7 mouse cellular contexts compared by ENCODE assay signal in the genomic region with DNA sequence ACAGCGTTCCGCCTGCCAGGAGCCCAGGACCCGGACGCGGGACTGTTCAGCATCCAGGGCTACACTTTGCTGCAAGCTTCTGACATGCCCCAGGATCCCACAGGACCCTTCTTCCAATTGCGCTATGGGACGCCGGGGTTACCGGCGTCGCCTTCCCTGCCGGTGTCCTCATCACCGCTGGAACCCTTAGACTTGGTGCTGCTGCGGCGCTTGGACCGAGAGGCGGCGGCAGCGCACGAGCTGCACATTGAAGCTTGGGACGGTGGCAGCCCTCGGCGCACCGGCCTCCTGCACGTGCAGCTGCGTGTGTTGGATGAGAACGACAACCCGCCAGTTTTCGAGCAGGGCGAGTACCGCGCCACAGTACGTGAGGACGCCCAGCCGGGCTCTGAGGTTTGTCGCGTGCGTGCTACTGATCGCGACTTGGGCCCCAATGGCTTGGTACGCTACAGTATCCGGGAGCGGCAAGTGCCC. TPM values are rescaled to one million over a fixed set of nuclear protein-coding genes. Genes with fewer than 3 reads are reported as not detected.
A peak's percentile ranks its signal among the peaks of the same experiment; 100 is the strongest.
DNase-seq lines count a peak whose midpoint lies in the region; ATAC-seq lines count a peak whose summit lies in the region.

No protein-coding gene starts in this region.

- peak overlapping the region; percentile 18 for H3K4me3 ChIP-seq in megakaryocyte, embryonic 14.5 days (replicated peaks)
- H3K4me3 ChIP-seq in embryonic facial prominence, embryonic 13.5 days, result peak overlapping the region; percentile 54
- H3K4me3 ChIP-seq in hindbrain, embryonic 11.5 days (ENCODE audit: low read depth, low read length), result peak overlapping the region; percentile 53
- H3K4me3 ChIP-seq in lung, embryonic 16.5 days (ENCODE audit: low read length), result peak overlapping the region; percentile 54
- H3K4me3 ChIP-seq in stomach, embryonic 16.5 days (replicated peaks; ENCODE audit: low read length), result peak overlapping the region; percentile 52

- H3K4me1 ChIP-seq in megakaryocyte, embryonic 14.5 days, result peaks cover 16% of the 10 kb centered on the region; the same call in 1 of the 2 replicates
- H3K4me1 ChIP-seq in embryonic facial prominence, embryonic 13.5 days, result peaks cover 24% of the 10 kb centered on the region
- peaks cover 7% of the 10 kb centered on the region for H3K4me1 ChIP-seq in hindbrain, embryonic 11.5 days (replicated peaks; ENCODE audit: control insufficient read depth, insufficient read depth, low read length)
- H3K4me1 ChIP-seq in lung, embryonic 16.5 days (replicated peaks; ENCODE audit: control insufficient read depth, insufficient read depth, low read length), result peaks cover 18% of the 10 kb centered on the region
- H3K4me1 ChIP-seq in stomach, embryonic 16.5 days (ENCODE audit: control insufficient read depth, insufficient read depth, low read length), result peaks cover 7% of the 10 kb centered on the region

- ATAC-seq in megakaryocyte, adult 5-6 weeks (ENCODE audit: poor library complexity, severe bottlenecking), result no peak
- no peak for ATAC-seq in embryonic facial prominence, embryonic 13.5 days (ENCODE audit: insufficient number of reproducible peaks, insufficient read depth, low FRiP score, low TSS enrichment, low read depth)
- peak; percentile 34 for ATAC-seq in hindbrain, embryonic 11.5 days (ENCODE audit: low FRiP score)
- no peak for ATAC-seq in lung, embryonic 16.5 days (ENCODE audit: low read depth)
- ATAC-seq in stomach, embryonic 16.5 days (ENCODE audit: insufficient read depth, low FRiP score), result no peak

- DNase-seq in hindbrain, embryonic 11.5 days (ENCODE audit: low spot score), result peak; percentile 70
- DNase-seq in ovary, postnatal 10 days (ENCODE audit: low spot score), result no peak

- no peaks in the 10 kb centered on the region for H3K36me3 ChIP-seq in megakaryocyte, embryonic 14.5 days (replicated peaks; ENCODE audit: low read length)
- H3K36me3 ChIP-seq in embryonic facial prominence, embryonic 13.5 days, result no peaks in the 10 kb centered on the region
- no peaks in the 10 kb centered on the region for H3K36me3 ChIP-seq in hindbrain, embryonic 11.5 days (ENCODE audit: control insufficient read depth, insufficient read depth, low read length)
- no peaks in the 10 kb centered on the region for H3K36me3 ChIP-seq in lung, embryonic 16.5 days (ENCODE audit: control insufficient read depth, insufficient read depth, low read length)
- no peaks in the 10 kb centered on the region for H3K36me3 ChIP-seq in stomach, embryonic 16.5 days (ENCODE audit: control insufficient read depth, insufficient read depth, low read length)

- WGBS in embryonic facial prominence, embryonic 13.5 days, result under 1% methylated on average over 43 of the region's 43 CpGs
- WGBS in hindbrain, embryonic 11.5 days, result under 1% methylated on average over 43 of the region's 43 CpGs
- under 1% methylated on average over 43 of the region's 43 CpGs for whole genome bisulfite sequencing in lung, embryonic 16.5 days
- WGBS in stomach, embryonic 16.5 days, result under 1% methylated on average over 43 of the region's 43 CpGs

- H3K9ac ChIP-seq in embryonic facial prominence, embryonic 13.5 days, result peak overlapping the region; percentile 61
- H3K9ac ChIP-seq in hindbrain, embryonic 11.5 days (ENCODE audit: low read depth, low read length), result peak overlapping the region; percentile 62; the same call in 1 of the 2 replicates
- H3K9ac ChIP-seq in lung, embryonic 16.5 days (ENCODE audit: low read length), result peak overlapping the region; percentile 49
- peak overlapping the region; percentile 60; the same call in 1 of the 2 replicates for H3K9ac ChIP-seq in stomach, embryonic 16.5 days (ENCODE audit: low read length)

- H3K27ac ChIP-seq in embryonic facial prominence, embryonic 13.5 days, result no peak overlapping the region
- no peak overlapping the region for H3K27ac ChIP-seq in hindbrain, embryonic 11.5 days (ENCODE audit: low read depth, low read length)
- no peak overlapping the region for H3K27ac ChIP-seq in lung, embryonic 16.5 days (ENCODE audit: low read length)
- H3K27ac ChIP-seq in stomach, embryonic 16.5 days (ENCODE audit: low read length), result no peak overlapping the region

- peak overlapping the region; percentile 95 for H3K4me2 ChIP-seq in embryonic facial prominence, embryonic 13.5 days
- peak overlapping the region; percentile 99 for H3K4me2 ChIP-seq in hindbrain, embryonic 11.5 days (replicated peaks; ENCODE audit: low read depth, low read length)
- peak overlapping the region; percentile 82 for H3K4me2 ChIP-seq in lung, embryonic 16.5 days (ENCODE audit: low read depth, low read length)
- peak overlapping the region; percentile 87 for H3K4me2 ChIP-seq in stomach, embryonic 16.5 days (ENCODE audit: low read depth, low read length)

- H3K9me3 ChIP-seq in megakaryocyte, embryonic 14.5 days, result peaks cover 12% of the 10 kb centered on the region; the same call in 1 of the 2 replicates
- no peaks in the 10 kb centered on the region for H3K9me3 ChIP-seq in embryonic facial prominence, embryonic 13.5 days
- no peaks in the 10 kb centered on the region for H3K9me3 ChIP-seq in hindbrain, embryonic 11.5 days (ENCODE audit: control insufficient read depth, low read length)
- no peaks in the 10 kb centered on the region for H3K9me3 ChIP-seq in lung, embryonic 16.5 days (ENCODE audit: control insufficient read depth, low read length)
- no peaks in the 10 kb centered on the region for H3K9me3 ChIP-seq in stomach, embryonic 16.5 days (replicated peaks; ENCODE audit: control insufficient read depth, low read length)

- H3K27me3 ChIP-seq in megakaryocyte, embryonic 14.5 days (replicated peaks), result peaks cover 54% of the 10 kb centered on the region
- peaks cover 85% of the 10 kb centered on the region for H3K27me3 ChIP-seq in embryonic facial prominence, embryonic 13.5 days
- H3K27me3 ChIP-seq in hindbrain, embryonic 11.5 days (ENCODE audit: control insufficient read depth, insufficient read depth, low read length), result peaks cover 44% of the 10 kb centered on the region
- H3K27me3 ChIP-seq in lung, embryonic 16.5 days (ENCODE audit: control insufficient read depth, insufficient read depth, low read depth, low read length), result peaks cover 55% of the 10 kb centered on the region
- H3K27me3 ChIP-seq in stomach, embryonic 16.5 days (ENCODE audit: control insufficient read depth, insufficient read depth, low read length), result peaks cover 56% of the 10 kb centered on the region

RNA-seq across cellular contexts. Expression of gene Dchs2, which starts 0.7 kb away (rescaled TPM):
- polyA plus RNA-seq in megakaryocyte, embryonic 14.5 days (2012; ENCODE audit: insufficient read depth, low replicate concordance), result not detected in 2 replicates
- not detected in 2 replicates for total RNA-seq in megakaryocyte, adult 5-6 weeks (2015)
- not detected in 2 replicates for total RNA-seq in megakaryocyte, adult 5-6 weeks (2017)
- 0.35 and 0.51 TPM in 2 replicates for polyA plus RNA-seq in embryonic facial prominence, embryonic 13.5 days (2015; fragmentation: Nextera tagmentation; extraction: Ambion mirVana)
- 1.2 and 1.6 TPM in 2 replicates for polyA plus RNA-seq in hindbrain, embryonic 11.5 days (2014; fragmentation: Nextera tagmentation; extraction: Ambion mirVana)
- 0.09 and 0.21 TPM in 2 replicates for polyA plus RNA-seq in lung, embryonic 16.5 days (2015; fragmentation: Nextera tagmentation; extraction: Ambion mirVana)
- polyA plus RNA-seq in stomach, embryonic 16.5 days (2015; fragmentation: Nextera tagmentation; extraction: Ambion mirVana), result 0.45 and 0.62 TPM in 2 replicates
